Mouse (Mus musculus): ENCODE results near the gene Zfp385b. TPM values are rescaled to one million over a fixed set of nuclear protein-coding genes. Genes with fewer than 3 reads are reported as not detected.

Zfp385b gene
- polyA plus RNA-seq, 1 experiment = 66.9 TPM

GRCm38 (mm10) chr2:77369174-77369573 is 450.3 kb downstream of the Zfp385b start:
- TF ChIP-seq CTCF (IDR thresholded peaks at IDR 0.05; ENCODE audit: borderline replicate concordance, insufficient read depth, low read depth, low read length) = no peak
- TF ChIP-seq POLR2A (IDR thresholded peaks at IDR 0.05; ENCODE audit: borderline replicate concordance, insufficient read depth, low read length) = no peak
- 72% methylated on average over 4 of the region's 4 CpGs for whole genome bisulfite sequencing
- no peaks in the 10 kb centered on the region for H3K4me1 ChIP-seq (ENCODE audit: control insufficient read depth, insufficient read depth, low read length)
- no peak overlapping the region for H3K27ac ChIP-seq (ENCODE audit: insufficient read depth, low read length)
- H3K4me3 ChIP-seq (replicated peaks; ENCODE audit: insufficient read depth, low read depth, low read length) = no peak overlapping the region
- no peak for DNase-seq
- no peaks in the 10 kb centered on the region for H3K27me3 ChIP-seq (ENCODE audit: control insufficient read depth, insufficient read depth, low read length)

Other genes with a start within 250 kb of the Zfp385b start
- 29.8 and 30.3 TPM in 2 replicates for gene Cwc22, start 126.7 kb upstream of the Zfp385b start, polyA plus RNA-seq (2012; rRNA removed)

Measured in cerebellum, adult 2 months (tissue).